Mouse (Mus musculus) liver, embryonic 14.5 days (tissue): ENCODE data around the gene Aqp2. TPM values are rescaled to one million over a fixed set of nuclear protein-coding genes. Genes with fewer than 3 reads are reported as not detected.
A peak's percentile ranks its signal among the peaks of the same experiment; 100 is the strongest.

Experiments used
- ATAC-seq: fragments of 200-750 bp; cut with Nextera tagmentation; 2 replicates; pipeline ENCODE4 v1.8.0; 2017; ENCODE audit warnings: moderate number of reproducible peaks, mild to moderate bottlenecking, moderate library complexity; ENCODE audit not compliant: insufficient read depth
- DNase-seq, 3 experiments: peaks; one replicate each; pipeline ENCODE4 v3.0.0-alpha.2; 2012 to 2013; ENCODE audit warnings: low read depth in 3 of 3, low spot score in 3 of 3
- H3K27ac ChIP-seq: fragments of 300-500 bp; sonication (generic); 2 replicates; pipeline ENCODE4 v1.5.1; 2014; ENCODE audit warnings: moderate library complexity, mild to moderate bottlenecking, control low read depth, inconsistent platforms
- H3K27me3 ChIP-seq: fragments of 300-500 bp; sonication (generic); 2 replicates; pipeline ENCODE4 v1.6.1; 2014; ENCODE audit warnings: mild to moderate bottlenecking, low read length, moderate library complexity; ENCODE audit not compliant: control insufficient read depth, insufficient read depth
- H3K36me3 ChIP-seq: fragments of 300-500 bp; sonication (generic); replicated peaks from 2 replicates; pipeline ENCODE4 v1.6.1; 2014; ENCODE audit warnings: low read depth; ENCODE audit not compliant: control insufficient read depth, insufficient read depth
- H3K4me1 ChIP-seq, 2 experiments: fragments of 200-500 bp in 1 of 2; fragments of 300-500 bp in 1 of 2; sonication (generic) in 1 of 2; replicated peaks; 2 replicates each; pipeline ENCODE4 v1.6.1; 2012 to 2014; ENCODE audit warnings: antibody characterized with exemption in 1 of 2, inconsistent platforms in 1 of 2, low read length in 1 of 2; ENCODE audit not compliant: control insufficient read depth in 2 of 2, insufficient read depth in 2 of 2
- H3K4me2 ChIP-seq: fragments of 300-500 bp; sonication (generic); 2 replicates; pipeline ENCODE4 v1.6.1; 2014; ENCODE audit warnings: low read depth, mild to moderate bottlenecking, control low read depth, moderate library complexity
- H3K4me3 ChIP-seq, 2 experiments: fragments of 200-500 bp in 1 of 2; fragments of 300-500 bp in 1 of 2; sonication (generic) in 1 of 2; 2 replicates each; pipeline ENCODE4 v1.5.1; 2012 to 2014; ENCODE audit warnings: low read depth in 2 of 2, low read length in 2 of 2, mild to moderate bottlenecking in 2 of 2, control low read depth in 1 of 2, inconsistent platforms in 1 of 2, moderate library complexity in 1 of 2; ENCODE audit not compliant: insufficient read depth in 1 of 2
- H3K9ac ChIP-seq: fragments of 300-500 bp; sonication (generic); replicated peaks from 2 replicates; pipeline ENCODE4 v1.6.1; 2014; ENCODE audit warnings: mild to moderate bottlenecking, control low read depth, moderate library complexity
- H3K9me3 ChIP-seq: fragments of 300-500 bp; sonication (generic); 2 replicates; pipeline ENCODE4 v1.6.1; 2016; ENCODE audit warnings: low read length, mixed read lengths; ENCODE audit not compliant: control insufficient read depth
- CTCF ChIP-seq: IDR thresholded peaks from 2 replicates; pipeline ENCODE4 v1.5.1; 2016; ENCODE audit warnings: antibody characterized with exemption, low read depth, control low read depth
- EP300 ChIP-seq: IDR thresholded peaks from 2 replicates; pipeline ENCODE4 v1.6.1; 2016; ENCODE audit warnings: antibody characterized with exemption, low read depth
- WGBS: fragments of 180-500 bp; shearing (Covaris S2); extraction: QIAGEN DNeasy Blood & Tissue Kit; methylation state at CpG from one replicate; pipeline ENCODE4 v1.1.7; 2014; ENCODE audit not compliant: insufficient replicate concordance; 5-methylcytosine and 5-hydroxymethylcytosine counted together
- polyA plus RNA-seq, 2 experiments: library from polyadenylated mRNA; depleted of rRNA in 1 of 2; stranded (reverse) in 1 of 2; unstranded in 1 of 2; fragments of >200 nt; fragmentation: Nextera tagmentation in 1 of 2; extraction: Ambion mirVana in 1 of 2; gene quantifications; 2 replicates each; pipeline versions ENCODE4 v1.2.1 to v1.2.3; 2012 to 2014

Gene Aqp2
- polyA plus RNA-seq, 2 experiments: not detected

GRCm38 (mm10) chr15:99558947-99559346 is 19.9 kb upstream of the Aqp2 start:
- DNase-seq: no peak
- no peaks in the 10 kb centered on the region for H3K36me3 ChIP-seq
- WGBS: 47% methylated on average over 1 of the region's 1 CpGs

GRCm38 (mm10) chr15:99560246-99560645 is 18.6 kb upstream of the Aqp2 start:
- H3K27ac ChIP-seq: no peak overlapping the region
- H3K4me2 ChIP-seq: no peak overlapping the region
- H3K9ac ChIP-seq: no peak overlapping the region
- H3K36me3 ChIP-seq: no peaks in the 10 kb centered on the region
- no peaks in the 10 kb centered on the region for H3K4me1 ChIP-seq
- H3K4me3 ChIP-seq: no peak overlapping the region
- WGBS: 63% methylated on average over 10 of the region's 10 CpGs
- H3K27me3 ChIP-seq: no peaks in the 10 kb centered on the region
- ATAC-seq: no peak
- H3K9me3 ChIP-seq: no peaks in the 10 kb centered on the region
- DNase-seq: no peak
- no peak for TF ChIP-seq EP300
- no peak for TF ChIP-seq CTCF

More at GRCm38 (mm10) chr15:99558947-99559346, 19.9 kb upstream of the Aqp2 start:
- Histone ChIP-seq H3K9ac (no peak overlapping the region), H3K4me1 (no peaks in the 10 kb centered on the region), H3K9me3 (no peaks in the 10 kb centered on the region), H3K4me2 (no peak overlapping the region), H3K27me3 (no peaks in the 10 kb centered on the region), H3K27ac (no peak overlapping the region), H3K4me3 (no peak overlapping the region)
- TF ChIP-seq CTCF (peak; percentile 13; the same call in 1 of the 2 replicates), EP300 (no peak)
- ATAC-seq: no peak

GRCm38 (mm10) chr15:99567371-99567770 is 11.5 kb upstream of the Aqp2 start:
- H3K27ac ChIP-seq: no peak overlapping the region
- 60% methylated on average over 4 of the region's 4 CpGs for WGBS
- no peaks in the 10 kb centered on the region for H3K9me3 ChIP-seq
- TF ChIP-seq EP300: no peak
- TF ChIP-seq CTCF: no peak
- H3K4me3 ChIP-seq: no peak overlapping the region
- H3K9ac ChIP-seq: no peak overlapping the region
- no peaks in the 10 kb centered on the region for H3K27me3 ChIP-seq
- no peaks in the 10 kb centered on the region for H3K4me1 ChIP-seq
- no peak for ATAC-seq
- no peaks in the 10 kb centered on the region for H3K36me3 ChIP-seq
- H3K4me2 ChIP-seq: no peak overlapping the region
- no peak for DNase-seq

- no peak for ATAC-seq
- H3K4me3 ChIP-seq: no peak overlapping the region
- no peaks in the 10 kb centered on the region for H3K36me3 ChIP-seq
- H3K9me3 ChIP-seq: no peaks in the 10 kb centered on the region
- TF ChIP-seq EP300: no peak
- no peak for TF ChIP-seq CTCF
- H3K4me2 ChIP-seq: no peak overlapping the region
- DNase-seq: no peak
- no peak overlapping the region for H3K9ac ChIP-seq
- no peaks in the 10 kb centered on the region for H3K4me1 ChIP-seq
- WGBS: 51% methylated on average over 6 of the region's 6 CpGs
- H3K27me3 ChIP-seq: no peaks in the 10 kb centered on the region
- H3K27ac ChIP-seq: no peak overlapping the region
Measured at GRCm38 (mm10) chr15:99568682-99569081, 10.2 kb upstream of the Aqp2 start.

GRCm38 (mm10) chr15:99569123-99569522 is 9.7 kb upstream of the Aqp2 start:
- H3K36me3 ChIP-seq: no peaks in the 10 kb centered on the region
- no peak overlapping the region for H3K27ac ChIP-seq
- H3K9me3 ChIP-seq: no peaks in the 10 kb centered on the region
- no peak overlapping the region for H3K4me2 ChIP-seq
- no peak overlapping the region for H3K4me3 ChIP-seq
- DNase-seq: no peak
- H3K27me3 ChIP-seq: no peaks in the 10 kb centered on the region
- WGBS: 70% methylated on average over 10 of the region's 10 CpGs
- H3K9ac ChIP-seq: no peak overlapping the region
- TF ChIP-seq CTCF (no peak), EP300 (no peak)
- H3K4me1 ChIP-seq: no peaks in the 10 kb centered on the region
- no peak for ATAC-seq
